Mouse (Mus musculus) stomach, adult 2 months (tissue): ENCODE results near the gene Akap1. TPM values are rescaled to one million over a fixed set of nuclear protein-coding genes. Genes with fewer than 3 reads are reported as not detected.

Experiments used
- polyA plus RNA-seq: library from polyadenylated mRNA; depleted of rRNA; stranded (reverse); fragments of >200 nt; gene quantifications from 2 replicates; pipeline ENCODE4 v1.2.3, GENCODE M21; 2012; rRNA removed

The Akap1 gene
- polyA plus RNA-seq, result 17.2 and 21.6 TPM in 2 replicates

DNA sequence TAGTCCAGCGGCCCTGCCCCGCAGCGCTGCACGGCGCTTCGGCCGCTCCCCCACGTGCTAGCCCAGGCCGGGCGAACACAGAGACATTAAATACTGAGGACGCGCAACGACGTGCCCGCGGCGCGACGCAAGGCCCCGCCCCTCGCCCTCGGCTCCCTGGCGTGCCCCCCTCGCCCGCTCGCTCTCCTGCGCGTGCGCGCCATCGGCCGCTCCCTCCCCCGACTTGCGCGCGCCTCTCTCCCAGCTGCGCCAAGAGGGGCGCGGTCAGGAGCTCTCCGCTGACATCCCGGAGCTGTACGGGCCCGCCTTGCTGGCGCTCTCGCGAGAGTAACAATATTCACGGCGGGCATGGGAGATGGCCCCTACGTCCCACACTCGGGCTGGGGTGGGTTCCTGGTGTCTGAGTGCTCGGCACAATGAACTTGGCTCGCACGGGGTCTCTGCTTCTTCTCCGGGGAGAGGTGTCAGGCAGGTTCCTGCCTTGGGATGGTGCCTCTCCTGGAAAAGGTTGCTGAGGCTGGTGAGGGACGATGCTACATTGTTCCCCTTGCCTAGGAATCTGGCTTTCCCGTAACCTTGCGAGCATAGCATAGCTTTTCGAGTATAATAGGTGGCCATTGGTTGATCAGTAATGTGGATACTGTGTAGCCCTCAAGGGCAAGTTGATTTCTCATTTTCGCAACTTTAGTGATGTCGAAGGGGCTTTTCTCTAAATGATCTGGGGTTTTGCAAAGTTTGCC lies at the start of gene Akap1:
Gene Akap1, minus strand, starts transcription at position 129 of the 740 bp plus-strand sequence.

Other genes with a start within 250 kb of the Akap1 start
- 7.0 and 7.8 TPM in 2 replicates for gene Msi2, start 146.1 kb downstream of the Akap1 start, polyA plus RNA-seq
- gene Scpep1, start 90.9 kb upstream of the Akap1 start, polyA plus RNA-seq, result 5.0 and 5.5 TPM in 2 replicates
- 0.15 and 0.22 TPM in 2 replicates for gene Elobl, start 102.3 kb upstream of the Akap1 start, polyA plus RNA-seq
- 1.4 and 2.2 TPM in 2 replicates for gene Coil, start 105.7 kb upstream of the Akap1 start, polyA plus RNA-seq
- 29.9 and 34.6 TPM in 2 replicates for gene Trim25, start 134.8 kb upstream of the Akap1 start, polyA plus RNA-seq
- gene Dgke, start 202.3 kb upstream of the Akap1 start, polyA plus RNA-seq, result 1.4 and 2.0 TPM in 2 replicates
- gene Gm525, start 209.3 kb upstream of the Akap1 start, polyA plus RNA-seq, result 0.17 and 0.19 TPM in 2 replicates